Mouse (Mus musculus) spleen, adult 2 months (tissue): ENCODE results near the gene Kat2a.

Experiments used
- CTCF ChIP-seq: fragments of 200-500 bp; IDR thresholded peaks from 2 replicates; pipeline ENCODE4 v1.5.1; 2011; ENCODE audit warnings: mild to moderate bottlenecking, inconsistent platforms; ENCODE audit not compliant: insufficient read depth, insufficient read length, insufficient replicate concordance; ENCODE audit errors: extremely low read depth
- POLR2A ChIP-seq: fragments of 200-500 bp; IDR thresholded peaks from 2 replicates; pipeline ENCODE4 v1.6.1; 2011; ENCODE audit warnings: low read depth, low read length, inconsistent platforms

- TF ChIP-seq CTCF (no peak), POLR2A (no peak)
Observed at GRCm38 (mm10) chr11:100684084-100684483, 28.2 kb downstream of the Kat2a start.
